Mouse (Mus musculus) CD4-positive, CD25-positive, alpha-beta regulatory T cell (primary cell): ENCODE measurements around the gene Akr1c20. TPM values are rescaled to one million over a fixed set of nuclear protein-coding genes. Genes with fewer than 3 reads are reported as not detected.

Source experiments
- polyA plus RNA-seq: library from polyadenylated mRNA; unstranded; fragments of 100-300 nt; shearing (Covaris generic); gene quantifications from one replicate; pipeline ENCODE4 v1.2.1, GENCODE M21; 2017

Gene Akr1c20
- not detected for polyA plus RNA-seq

DNA sequence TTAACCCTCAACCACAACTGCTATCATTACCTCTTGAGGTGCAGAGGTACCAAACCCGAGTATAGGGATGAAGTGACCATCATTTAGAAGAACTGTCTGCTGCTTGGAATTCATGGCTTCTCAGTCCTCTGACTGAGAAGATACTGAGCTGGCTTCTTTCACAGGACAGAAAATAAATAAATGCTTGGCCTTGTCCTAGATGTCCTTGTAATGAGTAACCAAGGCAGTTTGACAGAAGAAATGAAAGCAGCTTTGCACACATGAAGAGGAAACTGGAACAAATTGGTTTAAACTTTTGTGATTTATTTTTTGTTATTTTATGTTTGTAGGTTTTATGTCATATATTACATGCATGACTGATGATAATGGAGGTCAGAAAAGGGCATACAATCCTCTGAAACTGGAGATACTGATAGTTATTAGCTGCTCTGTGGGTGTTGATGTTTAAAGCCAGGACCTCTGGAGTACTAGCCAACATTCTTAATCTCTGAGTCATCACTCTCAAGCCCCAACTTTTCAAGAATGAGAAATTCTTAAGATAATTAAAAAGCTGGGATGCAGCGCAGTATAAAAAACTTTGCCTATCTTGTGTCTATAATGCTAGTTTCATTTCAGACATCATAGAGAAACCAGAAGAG, at the start of gene Akr1c20:
TSS of gene Akr1c20 (minus strand) at position 145 of the 638 bp plus-strand sequence.

Other genes with a start within 250 kb of the Akr1c20 start
- 6.9 TPM for gene Akr1c12, start 243.9 kb downstream of the Akr1c20 start, polyA plus RNA-seq
- gene Akr1c6, start 89.0 kb downstream of the Akr1c20 start, polyA plus RNA-seq = not detected
- not detected for gene Akr1c21, start 50.7 kb upstream of the Akr1c20 start, polyA plus RNA-seq
- 10.5 TPM for gene Akr1e1, start 85.8 kb upstream of the Akr1c20 start, polyA plus RNA-seq